17 mouse cellular contexts compared by ENCODE assay signal in the genomic region with DNA sequence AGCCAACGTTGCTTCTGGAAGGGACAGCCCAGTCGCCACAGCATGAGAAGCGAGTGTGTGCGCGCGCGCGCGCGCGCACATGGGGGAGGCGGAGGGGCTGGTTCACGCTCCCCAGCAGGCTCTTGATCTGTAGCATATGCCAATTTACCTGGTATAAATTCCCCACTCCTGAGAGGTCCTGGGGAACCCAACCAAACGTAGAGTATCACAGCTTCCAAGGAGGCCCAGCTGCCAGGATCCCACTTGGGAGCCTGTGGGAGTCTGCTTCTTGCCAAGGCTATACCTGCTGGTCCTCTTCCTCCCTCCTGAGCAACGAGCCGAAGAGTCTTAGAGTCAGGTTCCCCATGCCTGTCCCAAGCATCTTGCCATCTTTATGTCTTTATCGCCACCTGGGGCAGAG.
A peak's percentile ranks its signal among the peaks of the same experiment; 100 is the strongest.
DNase-seq lines count a peak whose midpoint lies in the region; ATAC-seq and TF ChIP-seq lines count a peak whose summit lies in the region.
"Had no signal": no experiment of that assay in that cellular context is flagged by ENCODE, and none has a peak within 500 bp of the region (broad histone marks: within the 10 kb centered on the region; RNA-seq: fewer than 3 reads in every experiment).

No protein-coding gene starts in this region.

- TF ChIP-seq POLR2A in cerebellum, adult 2 months (IDR thresholded peaks at IDR 0.05; ENCODE audit: borderline replicate concordance, insufficient read depth, low read length), result no peak

- DNase-seq in cerebellum, adult 2 months, result peak; percentile 49
- DNase-seq in ZHBTc4 (ENCODE audit: low read depth, low spot score), result peak; percentile 46
- peak; percentile 34 to 58 for DNase-seq in cerebellum, postnatal 14 days
- no peak for DNase-seq in embryo, embryonic 10.5 days (ENCODE audit: low spot score)
- no peak for DNase-seq in heart, adult 11 months
- DNase-seq: adrenal gland, postnatal 10 days; forebrain, postnatal 0 days; gastrocnemius, adult 2 months; gastrocnemius, postnatal 25 days; heart, postnatal 36 days; kidney, adult 2 months had no signal

- no peak for ATAC-seq in cerebellum, adult (ENCODE audit: insufficient number of reproducible peaks, low FRiP score, low TSS enrichment)
- ATAC-seq: forebrain, embryonic 13.5 days; forebrain, postnatal 0 days; intestine, embryonic 16.5 days had no signal

- 23% methylated on average over 17 of the region's 17 CpGs for WGBS in cerebellum, adult 2 months

- H3K27ac ChIP-seq in cerebellum, adult 2 months (ENCODE audit: insufficient read depth, low read length), result no peak overlapping the region
- H3K27ac ChIP-seq: embryonic facial prominence, embryonic 10.5 days; forebrain, embryonic 13.5 days; gastrocnemius, adult 2 months; heart, embryonic 13.5 days; hindbrain, embryonic 15.5 days had no signal

- H3K4me3 ChIP-seq in cerebellum, adult 2 months (replicated peaks; ENCODE audit: insufficient read depth, low read depth, low read length), result peak overlapping the region; percentile 30
- H3K4me3 ChIP-seq: embryonic facial prominence, embryonic 10.5 days; forebrain, embryonic 13.5 days; gastrocnemius, adult 2 months; heart, embryonic 13.5 days; hindbrain, embryonic 15.5 days had no signal

- H3K27me3 ChIP-seq in cerebellum, adult 2 months (ENCODE audit: control insufficient read depth, insufficient read depth, low read length), result no peaks in the 10 kb centered on the region
- H3K27me3 ChIP-seq: hindbrain, embryonic 15.5 days had no signal

- H3K4me1 ChIP-seq in cerebellum, adult 2 months (ENCODE audit: control insufficient read depth, insufficient read depth, low read length), result peaks cover 7% of the 10 kb centered on the region
- H3K4me1 ChIP-seq: heart, embryonic 13.5 days had no signal

- TF ChIP-seq CTCF in cerebellum, adult 2 months (IDR thresholded peaks at IDR 0.05; ENCODE audit: borderline replicate concordance, insufficient read depth, low read depth, low read length), result no peak

Comparison
In these comparisons a context has a peak if more than half of its experiments do, and no peak if none do; other contexts are left out.
1. DNase-seq: peak in cerebellum, adult 2 months (2 of 2), ZHBTc4 (single experiment) and cerebellum, postnatal 14 days (2 of 2); none in embryo, embryonic 10.5 days (single experiment) and heart, adult 11 months (single experiment).